Mouse (Mus musculus) liver, adult (tissue): ENCODE data around the gene Ugt1a5.

ENCODE experiments used
- GATA4 ChIP-seq: IDR thresholded peaks from 2 replicates; pipeline ENCODE4 v1.6.1; 2014; ENCODE audit warnings: mild to moderate bottlenecking, low read length; ENCODE audit not compliant: insufficient replicate concordance

Gene Ugt1a5

DNA sequence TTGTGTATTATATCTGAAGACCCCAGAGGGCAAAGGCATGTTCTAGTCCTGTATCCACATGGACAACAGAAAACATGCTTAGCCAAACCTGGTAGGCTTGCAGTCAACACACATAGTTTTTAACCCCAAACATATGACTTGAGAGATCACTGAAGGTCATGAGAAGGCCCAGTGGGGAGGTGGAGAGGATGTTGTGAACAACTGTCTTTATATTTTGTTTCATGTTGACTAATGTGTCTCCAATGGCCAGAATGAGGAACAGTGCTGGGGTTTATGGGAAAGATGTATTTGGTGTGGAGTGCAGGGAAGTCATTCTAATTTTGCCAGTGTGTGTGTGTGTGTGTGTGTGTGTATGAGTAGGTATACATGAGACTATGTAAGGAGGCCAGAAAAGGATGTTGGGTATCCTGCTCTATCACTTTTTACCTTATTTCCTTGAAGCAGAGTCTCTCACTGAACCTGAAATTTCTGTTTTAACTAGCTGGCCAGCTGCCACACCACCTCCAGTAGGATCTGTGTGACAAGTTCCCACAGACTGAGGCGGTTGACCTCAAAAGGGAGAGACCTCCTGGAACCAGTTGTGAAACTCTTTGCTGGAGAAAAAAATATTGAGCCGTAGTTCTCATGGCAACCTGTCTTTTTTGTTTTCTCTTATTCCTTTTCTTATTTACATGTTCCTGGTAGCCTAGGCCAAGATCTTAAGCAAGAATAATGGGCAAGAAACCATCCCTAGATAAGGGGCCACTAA, 58.4 kb downstream of the Ugt1a5 start:
- TF ChIP-seq GATA4: no peak

DNA sequence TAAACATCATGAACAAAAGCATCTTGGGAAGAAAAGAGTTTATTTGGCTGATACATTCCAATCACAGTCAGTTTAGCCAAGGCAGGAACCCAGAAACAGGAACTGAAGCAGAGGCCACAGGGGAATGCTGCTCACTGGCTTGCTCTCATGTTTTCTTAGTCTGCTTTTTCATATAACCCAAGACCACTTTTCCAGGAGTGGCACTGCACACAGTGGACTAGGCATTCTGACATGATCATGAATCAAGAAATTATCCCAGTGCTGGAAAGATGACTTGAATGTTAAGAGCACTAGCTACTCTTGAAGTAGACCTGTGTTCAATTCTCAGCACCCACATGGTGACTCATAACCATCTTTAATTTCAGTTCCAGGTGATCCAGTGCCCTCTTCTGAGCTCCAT, 59.9 kb downstream of the Ugt1a5 start:
- no peak for TF ChIP-seq GATA4

DNA sequence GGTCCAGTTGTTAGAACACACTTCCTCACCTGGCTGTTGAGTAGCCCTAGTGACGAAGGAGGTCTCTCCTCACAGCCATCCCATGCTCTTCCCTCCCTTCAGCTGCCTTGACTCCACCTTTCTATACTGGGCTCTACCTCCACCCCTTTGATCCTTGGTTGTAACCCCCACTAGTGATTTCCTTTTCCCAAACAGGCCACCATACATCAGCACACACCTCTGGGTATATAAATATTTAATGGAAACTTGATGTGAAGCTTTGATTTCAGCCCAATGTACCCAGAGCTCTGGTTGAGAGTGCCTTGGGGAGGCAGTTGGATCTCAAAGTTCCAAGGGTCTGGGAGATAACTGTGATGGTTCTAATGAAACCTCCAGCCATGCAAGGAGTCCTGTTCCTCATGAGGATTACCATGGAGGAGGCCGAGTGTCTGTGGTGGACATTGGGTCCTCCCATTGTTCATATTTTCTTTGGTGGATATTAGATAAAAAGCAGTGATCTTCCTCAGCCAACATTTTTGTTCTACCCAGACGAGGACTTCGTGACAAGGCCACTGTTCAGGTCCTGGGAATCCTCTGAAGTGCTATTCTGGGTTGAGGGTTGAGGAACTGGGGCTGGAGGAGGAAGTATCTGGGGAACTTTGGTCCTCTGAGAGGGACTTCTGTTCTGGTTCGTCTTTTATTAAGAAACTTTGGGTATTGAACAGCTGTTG, 61.0 kb downstream of the Ugt1a5 start, which contains the start of gene Mroh2a:
Gene Mroh2a, plus strand, starts transcription at position 317 of the 710 bp plus-strand sequence.
- no peak for TF ChIP-seq GATA4

DNA sequence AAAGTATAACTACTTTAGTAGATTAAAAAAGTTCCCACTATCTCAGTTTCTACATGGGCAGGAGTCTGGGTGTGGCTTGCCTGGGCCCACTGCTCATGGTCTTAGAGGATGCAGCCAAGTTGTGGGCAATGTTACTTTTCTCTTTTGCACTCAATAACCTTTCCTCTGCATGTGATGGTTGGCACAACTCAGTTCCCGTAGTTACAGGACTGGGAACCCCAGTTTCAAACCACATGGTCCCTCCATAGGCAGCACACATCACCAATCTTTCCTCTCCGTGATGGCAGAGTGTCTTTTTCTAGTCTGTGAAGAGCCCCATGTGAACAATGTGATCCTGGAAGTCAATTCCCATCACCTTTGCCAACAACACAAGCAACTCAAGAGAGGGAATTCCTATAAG, 61.7 kb downstream of the Ugt1a5 start:
- TF ChIP-seq GATA4: no peak

DNA sequence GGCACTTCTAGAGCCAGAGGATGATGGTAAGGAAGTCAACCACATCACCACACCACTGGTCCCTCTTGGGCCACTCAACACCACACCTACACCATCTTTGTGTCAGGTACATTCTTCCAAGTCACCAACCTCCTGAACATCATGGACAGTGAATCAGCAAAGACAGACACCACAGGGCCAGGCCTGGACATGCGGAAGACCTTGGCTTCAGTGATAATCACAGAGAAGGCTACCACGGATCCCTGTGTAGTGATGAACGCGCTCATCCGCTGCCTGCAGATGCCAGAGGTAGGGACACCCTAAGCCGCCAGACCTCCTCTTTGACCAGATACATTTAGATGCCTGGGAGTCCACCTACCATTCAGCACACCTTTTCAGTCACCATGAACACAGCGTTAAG, 62.3 kb downstream of the Ugt1a5 start:
- no peak for TF ChIP-seq GATA4

DNA sequence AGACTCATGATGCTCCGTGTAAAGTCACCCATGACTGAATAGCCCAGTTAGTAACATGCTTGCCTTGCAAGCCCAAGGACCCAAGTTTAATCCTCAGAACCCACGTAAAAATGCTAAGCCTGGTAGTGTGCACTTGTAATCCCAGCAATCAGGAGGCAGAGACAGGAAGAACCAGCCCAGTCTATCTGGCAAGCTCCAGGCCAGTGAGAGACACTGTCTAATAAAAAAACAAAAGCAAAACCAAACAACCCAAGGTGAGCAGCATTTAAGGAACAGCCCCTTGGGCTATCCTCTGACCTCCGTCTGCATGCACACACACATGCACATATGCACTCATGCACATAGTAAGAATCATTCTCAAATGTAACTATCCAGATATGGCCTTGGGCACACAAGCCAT, 63.8 kb downstream of the Ugt1a5 start:
- no peak for TF ChIP-seq GATA4

DNA sequence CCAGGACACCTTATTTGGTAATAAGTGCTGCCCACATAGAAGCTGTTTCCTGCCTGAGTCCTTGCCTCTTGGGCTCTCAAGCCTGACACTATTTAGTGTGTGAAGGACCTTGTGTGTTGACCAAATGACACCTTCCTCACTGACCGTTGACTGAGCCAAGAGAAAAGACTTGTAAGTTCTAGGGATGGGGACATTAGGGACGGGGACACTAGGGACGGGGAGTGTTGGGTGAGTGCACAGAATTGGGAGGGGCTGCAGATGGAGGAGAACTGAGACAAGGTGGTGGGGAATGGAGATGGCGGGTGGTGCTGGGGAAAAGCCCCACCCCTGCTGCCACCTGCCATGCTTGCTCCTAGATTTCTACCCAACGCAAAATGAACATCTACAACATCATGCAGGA, 64.2 kb downstream of the Ugt1a5 start:
- TF ChIP-seq GATA4: no peak

DNA sequence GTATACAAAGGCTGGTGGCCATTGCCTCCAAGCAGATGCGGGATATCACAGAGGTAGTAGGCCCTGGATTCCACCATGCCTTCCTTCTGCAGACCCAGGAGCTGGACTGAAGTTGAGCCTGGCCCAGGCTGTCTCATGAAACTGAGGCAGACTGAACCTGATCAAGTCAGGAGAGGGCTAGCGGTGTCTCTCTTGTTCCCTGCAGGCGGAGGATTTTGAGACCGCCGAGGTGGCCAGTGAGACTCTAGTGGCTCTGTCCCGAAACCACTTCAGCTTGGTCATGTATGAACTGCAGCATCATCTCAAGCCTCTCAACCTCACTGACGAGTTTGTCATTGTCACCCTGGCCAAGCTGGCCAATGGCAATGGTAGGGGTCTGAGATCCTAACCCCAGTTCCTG, 64.6 kb downstream of the Ugt1a5 start:
- no peak for TF ChIP-seq GATA4

DNA sequence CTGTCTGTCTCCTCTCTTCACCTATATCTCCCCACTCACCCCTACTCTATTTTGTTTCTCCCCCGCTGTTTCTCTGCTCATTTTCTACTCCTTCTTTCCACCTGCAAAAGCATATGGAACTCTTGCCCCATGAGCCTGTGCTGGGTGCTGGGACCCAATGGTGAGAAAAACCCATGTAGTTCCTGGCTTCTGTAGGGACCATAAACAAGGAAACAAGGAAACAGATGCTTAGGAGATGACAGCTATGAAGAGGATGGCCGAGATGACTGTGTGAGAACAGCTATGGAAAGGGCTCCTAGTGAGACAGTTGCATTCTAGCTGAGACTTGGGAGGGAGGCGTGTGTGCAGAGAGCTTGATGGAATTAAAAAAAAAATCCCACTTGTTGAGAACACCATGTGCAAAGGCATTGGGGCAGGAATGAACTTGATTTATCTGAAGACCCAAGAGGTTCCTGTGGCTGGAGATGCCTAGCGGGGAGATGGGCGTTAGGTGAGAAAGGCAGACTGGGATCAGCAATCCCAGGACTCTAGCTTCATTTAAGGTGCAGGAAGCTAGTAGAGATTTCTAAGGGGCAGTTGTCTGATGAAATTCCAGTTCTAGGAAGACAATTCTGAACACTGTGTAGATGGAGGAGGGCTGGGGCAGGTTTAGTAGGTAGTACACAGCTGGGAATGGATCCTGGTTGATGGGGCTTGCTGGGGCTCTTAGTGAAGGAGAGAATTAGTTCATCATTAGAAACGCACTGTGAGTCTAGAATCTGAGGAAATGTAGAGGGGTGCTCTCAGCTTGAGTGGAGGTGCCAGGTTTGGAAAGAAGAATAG, 65.4 kb downstream of the Ugt1a5 start:
- no peak for TF ChIP-seq GATA4

DNA sequence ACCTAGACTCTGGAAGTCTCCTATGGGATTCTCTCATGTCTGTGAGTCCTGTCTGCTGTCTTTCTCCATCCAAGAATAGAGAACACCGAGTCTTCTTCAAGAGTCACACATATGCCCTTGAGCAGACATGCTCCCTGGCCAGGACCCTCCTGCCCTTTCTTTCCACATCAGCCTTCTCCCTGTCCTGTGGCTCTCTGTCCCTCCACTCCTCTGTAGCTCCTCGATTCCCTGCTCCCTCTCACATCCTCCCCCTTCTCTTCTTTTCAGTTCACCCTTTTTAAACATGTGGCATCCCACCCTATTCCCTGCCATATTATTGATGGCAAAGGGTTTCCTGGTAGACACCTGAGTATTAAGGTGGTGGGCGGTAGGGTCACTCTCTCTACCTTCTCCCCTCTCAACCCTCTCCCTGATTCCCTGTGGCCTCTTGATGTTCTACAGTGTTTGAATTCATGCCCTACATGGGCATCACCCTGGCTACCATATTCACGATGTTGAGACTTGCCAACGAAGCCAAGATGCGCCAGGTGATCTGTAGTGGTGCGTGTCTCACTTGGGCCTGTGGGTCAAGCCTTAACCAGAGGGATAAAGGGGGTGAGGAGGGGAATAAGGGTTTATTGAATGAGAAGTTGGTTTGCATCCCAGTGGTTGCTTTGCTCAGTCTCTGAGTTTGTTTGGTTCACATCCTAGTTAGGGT, 66.1 kb downstream of the Ugt1a5 start:
- no peak for TF ChIP-seq GATA4

DNA sequence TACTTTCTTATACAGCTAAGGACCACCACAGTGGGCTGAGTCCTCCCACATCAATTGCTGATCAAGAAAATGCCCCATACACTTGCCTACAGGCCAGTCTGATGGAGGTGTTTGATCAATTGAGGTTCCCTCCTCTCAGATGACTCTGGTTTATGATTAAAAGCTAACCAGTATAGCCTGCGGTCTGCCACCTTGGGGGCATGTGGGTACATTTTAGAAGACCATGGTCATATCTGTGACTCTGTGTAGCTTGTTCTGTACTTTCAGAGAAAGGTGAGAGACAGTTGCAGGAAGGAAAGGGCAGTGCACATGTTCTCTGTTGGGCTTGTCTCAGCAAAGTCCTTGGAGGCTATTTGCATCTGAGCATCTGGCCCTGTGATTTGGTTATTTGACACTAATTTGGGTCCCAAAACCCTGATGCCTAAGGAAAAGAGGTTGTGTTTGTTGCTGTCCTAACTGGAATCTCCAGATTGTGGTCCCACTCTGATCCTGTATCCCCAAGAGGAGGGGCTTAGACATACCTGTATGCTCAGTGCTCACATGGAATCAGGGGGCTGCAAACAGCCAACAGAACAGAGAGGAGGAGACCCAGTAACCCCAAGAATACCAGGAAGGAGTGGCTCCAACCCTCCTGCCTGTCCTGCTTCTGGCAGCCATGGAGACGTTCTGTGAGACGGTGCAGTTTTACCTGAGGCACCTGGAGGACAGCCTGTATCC, 67.0 kb downstream of the Ugt1a5 start:
- TF ChIP-seq GATA4: no peak

DNA sequence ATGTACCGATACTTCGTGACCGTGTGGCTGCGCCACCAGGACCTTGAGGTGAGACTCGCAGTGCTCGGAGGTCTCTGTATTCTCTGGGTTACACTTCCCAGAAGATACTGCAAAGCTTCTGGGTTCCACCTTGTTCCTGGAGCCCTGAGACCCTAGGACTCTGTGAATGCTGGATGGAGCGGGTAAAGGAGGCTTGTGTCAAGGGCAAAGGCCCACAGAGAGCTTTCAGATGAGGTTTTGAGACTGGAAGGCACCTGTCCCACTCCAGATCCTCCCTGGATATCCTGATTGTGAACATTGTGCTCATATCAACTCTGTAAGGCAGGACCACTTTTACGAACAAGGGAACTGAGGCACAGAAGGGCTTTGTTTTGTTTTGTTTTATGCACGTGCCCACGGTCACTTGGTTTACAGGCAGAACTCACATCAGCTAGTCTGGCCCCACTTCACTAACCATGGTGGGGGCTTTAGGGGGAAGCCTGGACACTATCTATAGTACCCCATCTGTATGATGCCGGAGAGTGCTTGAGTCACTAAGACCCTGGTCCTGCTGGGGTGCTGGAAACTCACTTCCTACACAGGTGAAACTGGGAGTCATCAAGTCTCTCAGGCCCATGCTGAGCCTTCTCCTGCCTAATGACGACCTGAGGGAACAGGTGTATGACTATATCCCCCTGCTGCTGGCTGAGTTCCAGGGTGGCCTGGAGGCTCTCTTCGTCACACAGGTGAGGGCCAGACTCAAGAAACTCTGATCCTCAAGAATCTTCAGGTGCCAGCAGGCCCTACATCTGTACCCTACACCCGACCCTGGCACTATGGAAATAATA, 67.8 kb downstream of the Ugt1a5 start:
- no peak for TF ChIP-seq GATA4

DNA sequence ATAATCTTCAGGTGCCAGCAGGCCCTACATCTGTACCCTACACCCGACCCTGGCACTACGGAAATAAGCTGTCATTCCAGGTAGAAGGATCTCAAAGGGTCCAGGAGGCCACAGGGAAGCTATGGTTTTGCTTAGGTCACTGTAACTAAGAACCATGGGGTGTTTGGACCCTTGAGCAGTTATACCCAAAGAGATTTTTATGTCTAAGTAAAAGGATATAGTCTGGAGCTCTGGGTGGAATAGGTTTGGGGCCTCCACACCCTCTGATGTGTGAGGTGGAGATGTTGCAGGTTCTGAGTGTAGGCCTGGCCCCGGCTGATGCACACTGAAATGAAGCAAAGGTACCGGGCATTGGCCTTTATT, 68.4 kb downstream of the Ugt1a5 start:
- no peak for TF ChIP-seq GATA4

DNA sequence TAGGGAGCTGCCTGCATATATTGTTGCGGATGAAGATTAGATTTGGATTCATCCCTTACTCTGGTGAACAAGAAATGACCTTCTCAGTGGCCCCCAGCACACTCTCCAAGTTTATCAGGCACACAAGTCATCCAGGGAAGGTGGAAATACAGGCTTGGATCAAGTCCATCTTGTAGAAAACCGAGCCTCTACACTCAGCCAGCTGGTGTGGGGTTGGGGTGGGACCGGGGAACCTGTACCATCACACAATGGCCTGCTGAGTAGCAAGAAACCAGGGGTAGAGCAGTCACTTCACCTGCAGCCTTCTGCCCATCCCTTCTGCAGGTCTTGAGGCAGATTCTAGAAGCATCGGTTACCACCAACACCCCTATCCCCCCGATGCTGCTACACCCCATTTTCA, 68.8 kb downstream of the Ugt1a5 start:
- TF ChIP-seq GATA4: no peak
